Mouse (Mus musculus) limb, embryonic 10.5 days (tissue): Measurements from ENCODE around the gene Shisa7. TPM values are rescaled to one million over a fixed set of nuclear protein-coding genes. Genes with fewer than 3 reads are reported as not detected.
"Not testable (repeated sequence)": the region's sequence is repeated elsewhere in the genome, so short reads cannot be mapped to it uniquely, and the experiment has no call there.

ENCODE experiments used
- DNase-seq: peaks from one replicate; pipeline ENCODE4 v3.0.0-alpha.2; 2017; ENCODE audit warnings: low spot score
- H3K27ac ChIP-seq: fragments of 300-500 bp; sonication (generic); 2 replicates; pipeline ENCODE4 v1.5.1; 2016; ENCODE audit warnings: mild to moderate bottlenecking
- H3K27me3 ChIP-seq: fragments of 300-500 bp; sonication (generic); 2 replicates; pipeline ENCODE4 v1.6.1; 2016; ENCODE audit warnings: low read depth, mild to moderate bottlenecking; ENCODE audit not compliant: poor library complexity, severe bottlenecking
- H3K36me3 ChIP-seq: fragments of 300-500 bp; sonication (generic); 2 replicates; pipeline ENCODE4 v1.6.1; 2016; ENCODE audit warnings: mild to moderate bottlenecking, moderate library complexity
- H3K4me1 ChIP-seq: fragments of 300-500 bp; sonication (generic); 2 replicates; pipeline ENCODE4 v1.6.1; 2016
- H3K4me3 ChIP-seq: fragments of 300-500 bp; sonication (generic); 2 replicates; pipeline ENCODE4 v1.5.1; 2016; ENCODE audit warnings: mild to moderate bottlenecking, moderate library complexity
- H3K9me3 ChIP-seq: fragments of 300-500 bp; sonication (generic); replicated peaks from 2 replicates; pipeline ENCODE4 v1.6.1; 2016; ENCODE audit warnings: mild to moderate bottlenecking
- WGBS: fragments of 180-500 bp; shearing (Covaris S2); methylation state at CpG from one replicate; pipeline ENCODE4 v1.1.7; 2016; 5-methylcytosine and 5-hydroxymethylcytosine counted together
- polyA plus RNA-seq: library from polyadenylated mRNA; unstranded; fragments of >200 nt; fragmentation: Nextera tagmentation; extraction: Ambion mirVana; gene quantifications from 2 replicates; pipeline ENCODE4 v1.2.1, GENCODE M21; 2016

The Shisa7 gene
- polyA plus RNA-seq, 1 experiment from 2014 or later = 0.16 TPM

- no peak for DNase-seq
- peaks cover 24% of the 10 kb centered on the region for H3K4me1 ChIP-seq
- H3K27ac ChIP-seq = no peak overlapping the region
- peaks cover 97% of the 10 kb centered on the region for H3K27me3 ChIP-seq
- 10% methylated on average over 1 of the region's 1 CpGs for WGBS
- no peak overlapping the region for H3K4me3 ChIP-seq
- no peaks in the 10 kb centered on the region for H3K9me3 ChIP-seq
- H3K36me3 ChIP-seq = no peaks in the 10 kb centered on the region
Measured at GRCm38 (mm10) chr7:4837639-4838038, 6.9 kb downstream of the Shisa7 start.

- peak; percentile 73 for DNase-seq
- WGBS = under 1% methylated on average over 51 of the region's 51 CpGs
- Histone ChIP-seq H3K27ac (peak overlapping the region; percentile 46; the same call in 1 of the 2 replicates), H3K27me3 (peaks cover 94% of the 10 kb centered on the region), H3K36me3 (no peaks in the 10 kb centered on the region), H3K9me3 (no peaks in the 10 kb centered on the region), H3K4me1 (peaks cover 18% of the 10 kb centered on the region), H3K4me3 (peak overlapping the region; percentile 59)
Measured at GRCm38 (mm10) chr7:4836351-4836792, 8.1 kb downstream of the Shisa7 start.

- H3K27me3 ChIP-seq = peaks cover 94% of the 10 kb centered on the region
- peaks cover 18% of the 10 kb centered on the region for H3K4me1 ChIP-seq
- WGBS = 6% methylated on average over 34 of the region's 34 CpGs
- H3K9me3 ChIP-seq = no peaks in the 10 kb centered on the region
- no peak for DNase-seq
- no peaks in the 10 kb centered on the region for H3K36me3 ChIP-seq
- H3K4me3 ChIP-seq = peak overlapping the region; percentile 59
- H3K27ac ChIP-seq = no peak overlapping the region
Measured at GRCm38 (mm10) chr7:4835631-4836327, 8.7 kb downstream of the Shisa7 start.

- WGBS = 4% methylated on average over 12 of the region's 12 CpGs
- peak; percentile 72 for DNase-seq
- Histone ChIP-seq H3K4me1 (no peaks in the 10 kb centered on the region), H3K36me3 (no peaks in the 10 kb centered on the region), H3K9me3 (no peaks in the 10 kb centered on the region), H3K27me3 (peaks cover 56% of the 10 kb centered on the region), H3K27ac (no peak overlapping the region), H3K4me3 (no peak overlapping the region)
Measured at GRCm38 (mm10) chr7:4830476-4830875, 14.0 kb downstream of the Shisa7 start.

- H3K27ac ChIP-seq = no peak overlapping the region
- 57% methylated on average over 4 of the region's 4 CpGs for WGBS
Measured at GRCm38 (mm10) chr7:4825365-4825764, 19.1 kb downstream of the Shisa7 start.

GRCm38 (mm10) chr7:4822162-4822907 is 22.2 kb downstream of the Shisa7 start:
- H3K4me3 ChIP-seq = no peak overlapping the region
- no peaks in the 10 kb centered on the region for H3K36me3 ChIP-seq
- no peak overlapping the region for H3K27ac ChIP-seq
- no peaks in the 10 kb centered on the region for H3K27me3 ChIP-seq
- WGBS = 68% methylated on average over 6 of the region's 6 CpGs
- no peak for DNase-seq
- H3K4me1 ChIP-seq = peaks cover 15% of the 10 kb centered on the region
- no peaks in the 10 kb centered on the region for H3K9me3 ChIP-seq

More at GRCm38 (mm10) chr7:4825365-4825764, 19.1 kb downstream of the Shisa7 start:
- Histone ChIP-seq H3K27me3 (peaks cover 10% of the 10 kb centered on the region), H3K9me3 (no peaks in the 10 kb centered on the region), H3K36me3 (no peaks in the 10 kb centered on the region), H3K4me3 (no peak overlapping the region), H3K4me1 (peaks cover 11% of the 10 kb centered on the region)
- no peak for DNase-seq

GRCm38 (mm10) chr7:4821690-4822089 is 22.8 kb downstream of the Shisa7 start:
- H3K27ac ChIP-seq = no peak overlapping the region
- 81% methylated on average over 4 of the region's 4 CpGs for WGBS
- no peak for DNase-seq
- H3K4me1 ChIP-seq = peaks cover 15% of the 10 kb centered on the region
- no peaks in the 10 kb centered on the region for H3K36me3 ChIP-seq
- no peaks in the 10 kb centered on the region for H3K9me3 ChIP-seq
- no peak overlapping the region for H3K4me3 ChIP-seq
- no peaks in the 10 kb centered on the region for H3K27me3 ChIP-seq

GRCm38 (mm10) chr7:4820925-4821324 is 23.6 kb downstream of the Shisa7 start:
- not testable (repeated sequence) for H3K4me3 ChIP-seq, H3K9me3 ChIP-seq, DNase-seq, H3K36me3 ChIP-seq, H3K27ac ChIP-seq, H3K27me3 ChIP-seq
- H3K4me1 ChIP-seq = peaks cover 15% of the 10 kb centered on the region
- 92% methylated on average over 7 of the region's 7 CpGs for WGBS

GRCm38 (mm10) chr7:4816559-4816958 is 27.9 kb downstream of the Shisa7 start:
- Histone ChIP-seq H3K9me3 (no peaks in the 10 kb centered on the region), H3K27ac (no peak overlapping the region), H3K36me3 (no peaks in the 10 kb centered on the region), H3K27me3 (no peaks in the 10 kb centered on the region), H3K4me3 (no peak overlapping the region), H3K4me1 (peaks cover 8% of the 10 kb centered on the region)
- DNase-seq = no peak

- WGBS = 25% methylated on average over 8 of the region's 8 CpGs
- Histone ChIP-seq H3K9me3 (no peaks in the 10 kb centered on the region), H3K36me3 (peaks cover 30% of the 10 kb centered on the region), H3K27me3 (no peaks in the 10 kb centered on the region), H3K4me1 (peaks cover 32% of the 10 kb centered on the region), H3K4me3 (peak overlapping the region; percentile 99), H3K27ac (peak overlapping the region; percentile 98)
- no peak for DNase-seq
Measured at GRCm38 (mm10) chr7:4813105-4813791, 31.2 kb downstream of the Shisa7 start.

GRCm38 (mm10) chr7:4812303-4813104 is 32.0 kb downstream of the Shisa7 start, which contains the start of gene Ube2s:
Ube2s (minus strand) TSS chr7:4812590.
- under 1% methylated on average over 62 of the region's 62 CpGs for WGBS
- H3K4me3 ChIP-seq = peak within 1 kb of the TSS; percentile 99
- peaks cover 35% of the 10 kb centered on the region for H3K36me3 ChIP-seq
- peak within 1 kb of the TSS; percentile 98 for H3K27ac ChIP-seq
- H3K4me1 ChIP-seq = peaks cover 28% of the 10 kb centered on the region
- no peaks in the 10 kb centered on the region for H3K27me3 ChIP-seq
- no peaks in the 10 kb centered on the region for H3K9me3 ChIP-seq
- peak; percentile 97 for DNase-seq

GRCm38 (mm10) chr7:4811842-4812302 is 32.6 kb downstream of the Shisa7 start:
- peak overlapping the region; percentile 98 for H3K27ac ChIP-seq
- peak overlapping the region; percentile 99 for H3K4me3 ChIP-seq
- H3K36me3 ChIP-seq = peaks cover 42% of the 10 kb centered on the region
- no peaks in the 10 kb centered on the region for H3K9me3 ChIP-seq
- WGBS = under 1% methylated on average over 34 of the region's 36 CpGs
- DNase-seq = peak; percentile 68
- H3K27me3 ChIP-seq = no peaks in the 10 kb centered on the region
- H3K4me1 ChIP-seq = peaks cover 28% of the 10 kb centered on the region
